Mouse (Mus musculus): ENCODE measurements at regions not wholly inside any gene's neighbourhood (a gene's known extent, or its start where the extent isn't known, plus 50 kb on each side); places are given as distances from the start of the nearest gene placed in this dataset.

DNA sequence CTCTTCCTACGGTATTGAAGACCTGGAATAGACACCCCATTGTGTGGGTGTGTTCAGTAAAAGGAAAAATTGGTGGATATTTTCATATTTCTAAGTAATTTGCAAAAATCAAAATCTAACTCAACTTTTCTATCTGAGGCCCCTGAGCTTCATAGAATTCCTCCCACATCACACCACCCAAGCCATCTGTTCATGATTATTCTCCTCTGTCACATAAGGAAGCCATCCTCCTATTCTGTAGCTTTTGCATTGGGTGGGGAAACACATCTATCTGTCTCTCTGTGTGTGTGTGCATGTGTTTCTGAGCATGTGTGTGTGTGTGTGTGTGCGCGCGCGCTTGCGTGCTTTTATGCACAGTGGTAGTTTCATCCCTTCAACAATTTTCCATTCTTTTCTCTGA, 954.0 kb downstream of the A830018L16Rik start:
- no peak for DNase-seq (ENCODE audit: extremely low read depth)
- Histone ChIP-seq H3K9ac (ENCODE audit: insufficient read depth, low read depth) (no peak overlapping the region), H3K36me3 (replicated peaks in 1 of 2; ENCODE audit: control insufficient read depth in 1 of 2, insufficient read depth in 1 of 2, low read length in 1 of 2) (no peaks in the 10 kb centered on the region), H3K4me3 (replicated peaks in 1 of 3; ENCODE audit: low read depth in 2 of 3, low read length in 2 of 3, poor library complexity in 1 of 3) (no peak overlapping the region), H3K27ac (ENCODE audit: insufficient read depth, low read depth) (no peak overlapping the region), H3K4me1 (ENCODE audit: control insufficient read depth in 1 of 2, insufficient read depth in 2 of 2) (no peaks in the 10 kb centered on the region), H3K27me3 (replicated peaks) (no peaks in the 10 kb centered on the region), H3K4me2 (ENCODE audit: insufficient read depth, low read depth, poor library complexity, severe bottlenecking) (no peak overlapping the region), H3K79me2 (replicated peaks; ENCODE audit: control insufficient read depth, extremely low read depth, insufficient read depth, poor library complexity, severe bottlenecking) (no peaks in the 10 kb centered on the region), H3K9me3 (replicated peaks; ENCODE audit: low read length) (no peaks in the 10 kb centered on the region)
- TF ChIP-seq JUND (conservative IDR thresholded peaks at IDR 0.05; ENCODE audit: low read depth, low read length) (no peak), NELFE (IDR thresholded peaks at IDR 0.05; ENCODE audit: low read depth, low read length) (no peak), RCOR1 (conservative IDR thresholded peaks at IDR 0.05; ENCODE audit: low read depth, low read length) (no peak), POLR2A (IDR thresholded peaks at IDR 0.05; ENCODE audit: low read depth, low read length) (no peak), TCF12 (IDR thresholded peaks at IDR 0.05; ENCODE audit: low read depth, low read length) (no peak), MAZ (IDR thresholded peaks at IDR 0.05; ENCODE audit: low read depth, low read length) (no peak), KAT2A (IDR thresholded peaks at IDR 0.05; ENCODE audit: insufficient replicate concordance, low read length) (no peak), USF2 (conservative IDR thresholded peaks at IDR 0.05; ENCODE audit: low read depth, low read length) (no peak), ZNF384 (IDR thresholded peaks at IDR 0.05; ENCODE audit: low read depth, low read length) (no peak), NRF1 (IDR thresholded peaks at IDR 0.05; ENCODE audit: low read depth, low read length) (no peak), MAFK (IDR thresholded peaks at IDR 0.05; ENCODE audit: insufficient replicate concordance, low read length) (no peak), CHD2 (IDR thresholded peaks at IDR 0.05; ENCODE audit: low read length) (no peak), MYC (IDR thresholded peaks at IDR 0.05; ENCODE audit: low read depth, low read length) (no peak), BHLHE40 (IDR thresholded peaks at IDR 0.05; ENCODE audit: low read depth, low read length) (no peak), RAD21 (IDR thresholded peaks at IDR 0.05; ENCODE audit: low read depth, low read length) (no peak), PAX5 (IDR thresholded peaks at IDR 0.05; ENCODE audit: low read length) (no peak)
- dilution Hi-C loops (cut with MboI; ENCODE audit: extremely low pct_ligation_motif_present, extremely low pct_unique_long_range_greater_than_20kb, low sequenced_read_pairs): no loop called here
- in situ Hi-C loops (cut with MboI; ENCODE audit: low pct_ligation_motif_present, low pct_unique_long_range_greater_than_20kb, low sequenced_read_pairs): no loop called here

DNA sequence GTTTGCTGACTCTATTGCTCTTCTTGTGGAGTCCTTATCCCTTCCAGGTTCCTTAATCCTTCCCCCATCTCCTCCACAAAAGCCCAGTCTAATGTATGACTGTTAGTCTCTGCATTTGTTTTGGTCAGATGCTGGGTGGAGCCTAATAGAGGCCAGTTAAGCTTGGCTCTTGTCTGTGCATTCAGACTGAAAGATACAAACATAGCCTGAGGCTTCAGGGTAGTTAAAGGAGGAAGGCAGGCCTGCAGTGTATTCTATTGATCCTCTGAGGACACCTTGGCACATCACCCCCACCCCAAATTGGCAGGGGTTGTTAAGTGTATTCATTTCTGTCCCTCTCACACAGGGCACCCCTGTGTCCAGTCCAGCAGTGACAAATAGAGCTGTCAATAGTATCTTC, 959.1 kb downstream of the A830018L16Rik start:
- Histone ChIP-seq H3K4me3 (replicated peaks in 1 of 3; ENCODE audit: low read depth in 2 of 3, low read length in 2 of 3, poor library complexity in 1 of 3) (no peak overlapping the region), H3K27me3 (replicated peaks) (no peaks in the 10 kb centered on the region), H3K79me2 (replicated peaks; ENCODE audit: control insufficient read depth, extremely low read depth, insufficient read depth, poor library complexity, severe bottlenecking) (no peaks in the 10 kb centered on the region), H3K27ac (ENCODE audit: insufficient read depth, low read depth) (no peak overlapping the region), H3K9ac (ENCODE audit: insufficient read depth, low read depth) (no peak overlapping the region), H3K9me3 (replicated peaks; ENCODE audit: low read length) (no peaks in the 10 kb centered on the region), H3K36me3 (replicated peaks in 1 of 2; ENCODE audit: control insufficient read depth in 1 of 2, insufficient read depth in 1 of 2, low read length in 1 of 2) (no peaks in the 10 kb centered on the region), H3K4me2 (ENCODE audit: insufficient read depth, low read depth, poor library complexity, severe bottlenecking) (no peak overlapping the region), H3K4me1 (ENCODE audit: control insufficient read depth in 1 of 2, insufficient read depth in 2 of 2) (no peaks in the 10 kb centered on the region)
- TF ChIP-seq SMC3 (IDR thresholded peaks at IDR 0.05; ENCODE audit: low read depth, low read length) (no peak), SIN3A (IDR thresholded peaks at IDR 0.05; ENCODE audit: low read length) (no peak), ZC3H11A (IDR thresholded peaks at IDR 0.05; ENCODE audit: low read depth, low read length) (no peak), ZMIZ1 (IDR thresholded peaks at IDR 0.05; ENCODE audit: low read depth, low read length) (no peak), RCOR1 (conservative IDR thresholded peaks at IDR 0.05; ENCODE audit: low read depth, low read length) (no peak), UBTF (IDR thresholded peaks at IDR 0.05; ENCODE audit: low read depth, low read length) (no peak), JUN (IDR thresholded peaks at IDR 0.05; ENCODE audit: insufficient read depth, low read depth, low read length) (no peak)
- dilution Hi-C loops (cut with MboI; ENCODE audit: extremely low pct_ligation_motif_present, extremely low pct_unique_long_range_greater_than_20kb, low sequenced_read_pairs) (no loop called here), in situ Hi-C loops (cut with MboI; ENCODE audit: low pct_ligation_motif_present, low pct_unique_long_range_greater_than_20kb, low sequenced_read_pairs) (no loop called here)
- DNase-seq (ENCODE audit: extremely low read depth): no peak
